Mouse (Mus musculus) limb, embryonic 11.5 days (tissue): ENCODE data around the gene Vwc2. TPM values are rescaled to one million over a fixed set of nuclear protein-coding genes. Genes with fewer than 3 reads are reported as not detected.

ENCODE experiments used
- ATAC-seq: fragments of 200-750 bp; cut with Nextera tagmentation; 2 replicates; pipeline ENCODE4 v1.8.0; 2017; ENCODE audit warnings: low read depth; ENCODE audit not compliant: insufficient number of reproducible peaks, low FRiP score, low TSS enrichment
- DNase-seq: peaks from one replicate; pipeline ENCODE4 v3.0.0-alpha.2; 2015; ENCODE audit warnings: low spot score
- H3K27ac ChIP-seq: fragments of 300-500 bp; sonication (generic); replicated peaks from 2 replicates; pipeline ENCODE4 v1.5.1; 2014; ENCODE audit warnings: low read depth, mild to moderate bottlenecking, low read length
- H3K27me3 ChIP-seq: fragments of 300-500 bp; sonication (generic); 2 replicates; pipeline ENCODE4 v1.6.1; 2014; ENCODE audit warnings: mild to moderate bottlenecking, low read length, mixed read lengths; ENCODE audit not compliant: control insufficient read depth, insufficient read depth
- H3K36me3 ChIP-seq: fragments of 300-500 bp; sonication (generic); 2 replicates; pipeline ENCODE4 v1.6.1; 2014; ENCODE audit warnings: mild to moderate bottlenecking, low read length, moderate library complexity, mixed read lengths; ENCODE audit not compliant: control insufficient read depth, insufficient read depth
- H3K4me1 ChIP-seq: fragments of 300-500 bp; sonication (generic); 2 replicates; pipeline ENCODE4 v1.6.1; 2014; ENCODE audit warnings: low read length, mixed read lengths; ENCODE audit not compliant: control insufficient read depth, insufficient read depth
- H3K4me2 ChIP-seq: fragments of 300-500 bp; sonication (generic); 2 replicates; pipeline ENCODE4 v1.6.1; 2014; ENCODE audit warnings: low read depth, mild to moderate bottlenecking, moderate library complexity; ENCODE audit not compliant: severe bottlenecking
- H3K4me3 ChIP-seq: fragments of 300-500 bp; sonication (generic); 2 replicates; pipeline ENCODE4 v1.5.1; 2014; ENCODE audit warnings: low read depth, low read length
- H3K9ac ChIP-seq: fragments of 300-500 bp; sonication (generic); 2 replicates; pipeline ENCODE4 v1.6.1; 2014; ENCODE audit warnings: mild to moderate bottlenecking, low read length
- H3K9me3 ChIP-seq: fragments of 300-500 bp; sonication (generic); 2 replicates; pipeline ENCODE4 v1.6.1; 2016; ENCODE audit warnings: low read length; ENCODE audit not compliant: control insufficient read depth
- whole genome bisulfite sequencing: fragments of 180-500 bp; shearing (Covaris S2); extraction: QIAGEN DNeasy Blood & Tissue Kit; methylation state at CpG from one replicate; pipeline ENCODE4 v1.1.7; 2014; 5-methylcytosine and 5-hydroxymethylcytosine counted together
- polyA plus RNA-seq: library from polyadenylated mRNA; unstranded; fragments of >200 nt; fragmentation: Nextera tagmentation; extraction: Ambion mirVana; gene quantifications from 2 replicates; pipeline ENCODE4 v1.2.1, GENCODE M21; 2014

Vwc2 gene
- polyA plus RNA-seq, 1 experiment from 2014 or later, result 0.32 TPM

- Histone ChIP-seq H3K4me1 (no peaks in the 10 kb centered on the region), H3K4me3 (no peak overlapping the region), H3K9ac (no peak overlapping the region), H3K36me3 (no peaks in the 10 kb centered on the region), H3K4me2 (no peak overlapping the region), H3K27me3 (no peaks in the 10 kb centered on the region), H3K9me3 (no peaks in the 10 kb centered on the region), H3K27ac (no peak overlapping the region)
- 80% methylated on average over 3 of the region's 3 CpGs for WGBS
- DNase-seq (no peak), ATAC-seq (no peak)
These were observed 169.5 kb downstream of the Vwc2 start for GRCm38 (mm10) chr11:11283512-11283911.
